Mouse (Mus musculus): ENCODE measurements around the gene C3ar1. TPM values are rescaled to one million over a fixed set of nuclear protein-coding genes. Genes with fewer than 3 reads are reported as not detected.

The C3ar1 gene
- polyA plus RNA-seq, 1 experiment from 2014 or later: 2.9 TPM

DNA sequence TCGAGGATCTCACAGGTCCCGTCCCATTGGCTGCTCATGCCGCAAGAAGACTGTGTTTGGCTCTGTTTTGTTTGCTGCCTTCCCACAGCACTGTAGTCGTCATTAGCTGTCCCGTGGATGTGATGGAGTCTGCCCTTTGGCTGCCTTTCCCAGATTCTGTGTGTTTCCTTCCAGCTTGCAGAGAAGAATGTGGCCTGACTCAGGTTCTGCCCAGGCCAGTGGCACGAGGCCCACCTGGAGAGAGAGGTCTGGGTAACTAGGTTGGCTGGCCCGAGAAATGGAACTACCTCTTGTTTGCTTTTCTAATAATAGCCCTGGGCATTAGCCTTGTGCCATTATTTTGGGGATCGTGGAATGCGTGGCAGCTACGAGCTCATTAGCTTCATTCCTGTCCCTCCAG lies 31.9 kb downstream of the C3ar1 start:
- no peak for ATAC-seq (ENCODE audit: insufficient number of reproducible peaks, insufficient read depth, low FRiP score, low read depth)
- Histone ChIP-seq H3K27me3 (ENCODE audit: control insufficient read depth, insufficient read depth, low read length) (no peaks in the 10 kb centered on the region), H3K4me2 (replicated peaks; ENCODE audit: low read depth, low read length) (no peak overlapping the region), H3K4me3 (ENCODE audit: low read depth, low read length) (no peak overlapping the region), H3K9ac (replicated peaks; ENCODE audit: low read depth, low read length) (no peak overlapping the region), H3K9me3 (ENCODE audit: control insufficient read depth, low read depth, low read length) (no peaks in the 10 kb centered on the region), H3K36me3 (ENCODE audit: control insufficient read depth, insufficient read depth, low read length) (no peaks in the 10 kb centered on the region; the same call in 1 of the 2 replicates), H3K27ac (ENCODE audit: low read length) (no peak overlapping the region), H3K4me1 (ENCODE audit: control insufficient read depth, insufficient read depth, low read length) (peaks cover 23% of the 10 kb centered on the region)
- WGBS: 67% methylated on average over 10 of the region's 10 CpGs

DNA sequence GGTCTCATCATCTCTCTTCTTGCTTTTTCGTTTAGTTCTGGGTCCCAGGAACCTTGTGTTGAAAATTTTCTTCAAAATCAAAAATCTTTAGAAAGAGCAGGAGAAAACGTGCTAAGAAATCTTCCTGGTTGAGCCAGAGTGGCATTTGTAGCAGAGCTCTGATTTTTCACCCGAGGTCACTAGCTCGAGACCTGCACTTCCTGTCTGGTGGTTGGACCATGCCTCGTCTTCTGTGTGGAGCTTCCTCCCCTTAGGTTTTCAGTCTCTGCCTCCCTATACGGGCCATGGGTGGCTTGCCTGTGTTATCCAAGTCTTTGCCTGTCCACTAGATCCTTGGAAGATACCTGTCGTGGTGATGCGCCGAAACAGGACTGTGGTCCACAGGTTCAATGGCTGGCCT lies 34.1 kb downstream of the C3ar1 start:
- 65% methylated on average over 9 of the region's 9 CpGs for WGBS
- H3K4me3 ChIP-seq (ENCODE audit: low read depth, low read length): no peak overlapping the region
- no peak overlapping the region for H3K27ac ChIP-seq (ENCODE audit: low read length)
- ATAC-seq (ENCODE audit: insufficient number of reproducible peaks, insufficient read depth, low FRiP score, low read depth): no peak
- no peaks in the 10 kb centered on the region for H3K9me3 ChIP-seq (ENCODE audit: control insufficient read depth, low read depth, low read length)
- no peaks in the 10 kb centered on the region for H3K27me3 ChIP-seq (ENCODE audit: control insufficient read depth, insufficient read depth, low read length)
- H3K4me2 ChIP-seq (replicated peaks; ENCODE audit: low read depth, low read length): 0 out of 2 replicates have a peak overlapping the region, but pooled peaks have one; percentile 71
- H3K36me3 ChIP-seq (ENCODE audit: control insufficient read depth, insufficient read depth, low read length): no peaks in the 10 kb centered on the region
- H3K4me1 ChIP-seq (ENCODE audit: control insufficient read depth, insufficient read depth, low read length): peaks cover 19% of the 10 kb centered on the region
- no peak overlapping the region for H3K9ac ChIP-seq (replicated peaks; ENCODE audit: low read depth, low read length)

DNA sequence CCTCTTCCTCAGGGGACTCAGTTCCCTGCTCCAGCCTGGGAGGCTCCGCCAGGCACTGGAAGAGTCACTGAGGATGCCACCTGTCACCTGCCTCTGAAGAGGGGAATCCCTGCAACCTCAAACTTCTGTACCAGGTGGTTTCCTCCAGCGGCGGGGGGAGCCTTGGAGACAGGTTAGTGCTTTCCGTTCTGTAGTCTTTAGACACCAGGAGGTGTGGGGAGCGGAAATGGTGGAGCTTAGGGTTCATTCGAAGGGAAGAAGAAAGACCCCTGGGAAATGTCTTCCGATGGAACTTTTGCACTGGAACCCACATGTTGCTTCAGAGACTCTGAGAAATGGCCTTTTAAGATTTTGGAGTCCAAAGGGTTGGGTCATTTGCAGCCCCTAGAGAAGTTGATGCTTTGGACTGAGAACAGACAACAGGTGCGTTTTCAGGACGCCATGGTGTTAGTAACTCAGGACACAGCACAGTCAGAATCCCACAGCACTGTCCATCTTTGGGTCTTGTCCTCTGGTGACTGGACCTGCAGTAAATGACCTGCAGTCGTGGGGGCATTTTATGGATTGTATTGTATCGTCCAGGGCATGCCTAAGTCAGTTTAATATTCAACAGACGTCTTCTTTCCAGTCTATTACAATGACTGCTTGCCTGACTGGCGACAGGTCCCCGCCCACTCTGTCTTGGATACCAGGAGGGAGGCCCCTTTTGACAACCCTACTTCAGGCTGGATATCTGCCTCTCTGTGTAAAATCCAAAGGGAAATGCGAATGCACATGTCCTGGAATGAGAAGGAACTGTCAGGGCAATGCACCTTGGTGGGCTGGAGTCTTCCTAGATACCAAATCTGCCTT lies 34.9 kb downstream of the C3ar1 start:
- no peak for ATAC-seq (ENCODE audit: insufficient number of reproducible peaks, insufficient read depth, low FRiP score, low read depth)
- 33% methylated on average over 15 of the region's 15 CpGs for WGBS
- H3K36me3 ChIP-seq (ENCODE audit: control insufficient read depth, insufficient read depth, low read length): no peaks in the 10 kb centered on the region
- no peaks in the 10 kb centered on the region for H3K27me3 ChIP-seq (ENCODE audit: control insufficient read depth, insufficient read depth, low read length)
- H3K9me3 ChIP-seq (ENCODE audit: control insufficient read depth, low read depth, low read length): no peaks in the 10 kb centered on the region
- H3K27ac ChIP-seq (ENCODE audit: low read length): no peak overlapping the region
- H3K4me3 ChIP-seq (ENCODE audit: low read depth, low read length): peak overlapping the region; percentile 73
- H3K4me2 ChIP-seq (replicated peaks; ENCODE audit: low read depth, low read length): peak overlapping the region; percentile 71
- H3K9ac ChIP-seq (replicated peaks; ENCODE audit: low read depth, low read length): no peak overlapping the region; the same call in 1 of the 2 replicates
- H3K4me1 ChIP-seq (ENCODE audit: control insufficient read depth, insufficient read depth, low read length): peaks cover 15% of the 10 kb centered on the region

DNA sequence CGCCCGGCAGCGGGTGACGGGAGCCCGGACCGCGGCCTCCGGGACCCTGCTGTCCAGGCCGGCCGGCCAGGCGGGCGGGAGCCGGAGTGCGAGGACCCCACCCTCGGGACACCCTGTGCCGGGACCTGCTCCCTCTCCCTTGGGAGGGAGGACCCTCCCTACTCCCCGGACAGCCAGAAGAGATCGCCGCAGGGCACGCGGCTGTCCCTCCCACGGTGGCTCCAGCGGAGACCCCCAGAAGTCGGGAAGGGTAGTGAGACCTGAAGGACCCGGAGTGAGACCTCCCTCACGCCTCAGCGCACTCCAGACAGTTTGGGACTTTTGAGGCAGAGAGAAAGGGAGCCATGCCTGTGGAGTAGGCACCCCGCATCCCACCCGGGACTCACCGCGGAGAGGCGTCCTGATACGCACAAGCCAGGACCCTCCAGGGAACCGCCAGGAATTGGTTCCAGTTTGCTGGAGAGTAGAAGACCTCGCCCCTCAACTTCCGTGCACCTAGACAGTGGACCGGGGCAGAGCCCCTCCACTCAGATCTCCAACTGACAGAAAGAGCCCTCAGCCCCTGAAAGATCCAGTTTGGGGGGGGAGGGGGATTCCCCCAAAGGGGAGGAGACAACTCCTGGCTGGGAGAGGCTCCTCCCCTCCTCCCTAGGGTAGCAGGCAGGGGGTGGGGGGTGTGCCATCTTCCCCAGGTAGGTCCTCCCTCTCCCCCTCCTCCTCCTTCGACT lies 35.7 kb downstream of the C3ar1 start:
- peak overlapping the region; percentile 92 for H3K9ac ChIP-seq (replicated peaks; ENCODE audit: low read depth, low read length)
- ATAC-seq (ENCODE audit: insufficient number of reproducible peaks, insufficient read depth, low FRiP score, low read depth): peak; percentile 46
- peaks cover 15% of the 10 kb centered on the region for H3K4me1 ChIP-seq (ENCODE audit: control insufficient read depth, insufficient read depth, low read length)
- 0% methylated on average over 35 of the region's 38 CpGs for WGBS
- peak overlapping the region; percentile 73 for H3K4me3 ChIP-seq (ENCODE audit: low read depth, low read length)
- H3K27ac ChIP-seq (ENCODE audit: low read length): peak overlapping the region; percentile 84
- H3K27me3 ChIP-seq (ENCODE audit: control insufficient read depth, insufficient read depth, low read length): no peaks in the 10 kb centered on the region
- H3K4me2 ChIP-seq (replicated peaks; ENCODE audit: low read depth, low read length): peak overlapping the region; percentile 71
- H3K9me3 ChIP-seq (ENCODE audit: control insufficient read depth, low read depth, low read length): no peaks in the 10 kb centered on the region
- no peaks in the 10 kb centered on the region for H3K36me3 ChIP-seq (ENCODE audit: control insufficient read depth, insufficient read depth, low read length)

DNA sequence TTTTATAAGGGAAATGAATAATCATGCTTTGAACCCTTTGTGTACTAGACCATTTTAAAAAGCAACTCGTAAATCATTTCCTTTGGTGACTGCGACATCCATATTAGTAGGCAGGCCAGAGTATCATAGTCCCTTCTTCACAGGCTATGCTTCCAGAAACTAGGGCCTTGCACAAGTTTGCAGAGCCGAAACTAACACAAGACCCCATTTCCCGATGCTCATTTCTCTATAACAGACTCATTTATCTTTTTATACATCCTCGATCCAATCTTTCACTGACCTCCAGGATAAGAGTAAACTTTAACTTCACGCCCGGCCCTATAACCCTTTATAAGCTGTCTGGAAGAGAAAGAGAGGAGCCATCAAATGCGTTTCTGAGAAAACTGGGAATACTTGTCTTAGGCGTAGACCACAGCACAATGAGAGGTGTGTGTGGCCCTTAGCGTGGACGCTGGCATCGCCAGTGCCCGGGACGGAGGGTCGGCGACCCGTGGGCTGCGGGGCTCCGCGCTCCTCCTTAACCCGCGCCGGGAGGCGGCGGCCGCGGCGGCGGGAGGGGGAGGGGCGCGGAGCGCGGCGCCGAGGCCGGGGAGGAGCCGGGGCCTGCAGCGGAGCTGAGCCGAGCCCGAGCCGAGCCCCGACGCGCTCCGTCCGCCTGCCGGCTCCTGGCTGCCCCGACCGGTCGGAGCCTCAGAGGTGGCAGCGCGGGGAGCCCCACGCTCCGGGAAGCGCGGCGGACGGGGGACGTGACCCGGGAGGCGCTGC lies 36.5 kb downstream of the C3ar1 start, which contains the start of gene Foxj2:
Gene Foxj2 (plus strand): TSS at position 609 of the 765 bp plus-strand sequence.
- Histone ChIP-seq H3K4me1 (ENCODE audit: control insufficient read depth, insufficient read depth, low read length) (peaks cover 11% of the 10 kb centered on the region), H3K9ac (replicated peaks; ENCODE audit: low read depth, low read length) (peak within 1 kb of the TSS; percentile 92), H3K4me3 (ENCODE audit: low read depth, low read length) (peak within 1 kb of the TSS; percentile 73), H3K36me3 (ENCODE audit: control insufficient read depth, insufficient read depth, low read length) (no peaks in the 10 kb centered on the region), H3K27me3 (ENCODE audit: control insufficient read depth, insufficient read depth, low read length) (no peaks in the 10 kb centered on the region), H3K4me2 (replicated peaks; ENCODE audit: low read depth, low read length) (peak within 1 kb of the TSS; percentile 71), H3K9me3 (ENCODE audit: control insufficient read depth, low read depth, low read length) (no peaks in the 10 kb centered on the region), H3K27ac (ENCODE audit: low read length) (peak within 1 kb of the TSS; percentile 84)
- ATAC-seq (ENCODE audit: insufficient number of reproducible peaks, insufficient read depth, low FRiP score, low read depth): peak; percentile 78
- 1% methylated on average over 61 of the region's 61 CpGs for WGBS

GRCm38 (mm10) chr6:122813640-122814039 lies 42.3 kb downstream of the C3ar1 start:
- Histone ChIP-seq H3K4me1 (ENCODE audit: control insufficient read depth, insufficient read depth, low read length) (0 out of 2 replicates have a peak, but pooled peaks cover 2% of the 10 kb centered on the region), H3K4me2 (replicated peaks; ENCODE audit: low read depth, low read length) (no peak overlapping the region), H3K27me3 (ENCODE audit: control insufficient read depth, insufficient read depth, low read length) (no peaks in the 10 kb centered on the region), H3K9ac (replicated peaks; ENCODE audit: low read depth, low read length) (no peak overlapping the region), H3K9me3 (ENCODE audit: control insufficient read depth, low read depth, low read length) (no peaks in the 10 kb centered on the region), H3K4me3 (ENCODE audit: low read depth, low read length) (no peak overlapping the region), H3K36me3 (ENCODE audit: control insufficient read depth, insufficient read depth, low read length) (no peaks in the 10 kb centered on the region), H3K27ac (ENCODE audit: low read length) (no peak overlapping the region)
- no peak for ATAC-seq (ENCODE audit: insufficient number of reproducible peaks, insufficient read depth, low FRiP score, low read depth)
- 85% methylated on average over 4 of the region's 4 CpGs for WGBS

DNA sequence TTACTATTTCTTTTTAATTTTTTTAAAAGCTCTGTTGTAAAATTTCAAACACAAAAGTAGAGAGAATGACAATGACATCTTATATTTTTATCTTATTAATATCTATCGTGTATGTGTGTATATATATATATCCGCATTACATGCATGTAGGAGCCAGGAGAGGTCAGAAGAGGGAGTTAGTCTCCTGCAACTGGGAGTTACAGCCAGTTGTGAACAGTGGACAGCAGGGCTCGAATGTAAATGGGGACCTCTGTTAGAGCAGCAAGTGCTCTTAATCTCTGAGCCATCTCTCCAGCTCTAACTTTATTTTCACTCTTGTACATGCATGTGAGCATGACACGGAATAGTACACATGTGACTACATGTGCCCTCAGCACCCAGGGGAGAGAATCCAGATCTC lies 43.2 kb downstream of the C3ar1 start:
- no peaks in the 10 kb centered on the region for H3K9me3 ChIP-seq (ENCODE audit: control insufficient read depth, low read depth, low read length)
- 90% methylated on average over 4 of the region's 4 CpGs for WGBS

More for the DNA sequence above, 43.2 kb downstream of the C3ar1 start:
- ATAC-seq (ENCODE audit: insufficient number of reproducible peaks, insufficient read depth, low FRiP score, low read depth): no peak
- H3K4me1 ChIP-seq (ENCODE audit: control insufficient read depth, insufficient read depth, low read length): 0 out of 2 replicates have a peak, but pooled peaks cover 2% of the 10 kb centered on the region
- no peak overlapping the region for H3K9ac ChIP-seq (replicated peaks; ENCODE audit: low read depth, low read length)
- H3K27me3 ChIP-seq (ENCODE audit: control insufficient read depth, insufficient read depth, low read length): no peaks in the 10 kb centered on the region
- no peak overlapping the region for H3K4me2 ChIP-seq (replicated peaks; ENCODE audit: low read depth, low read length)
- no peaks in the 10 kb centered on the region for H3K36me3 ChIP-seq (ENCODE audit: control insufficient read depth, insufficient read depth, low read length)
- H3K4me3 ChIP-seq (ENCODE audit: low read depth, low read length): no peak overlapping the region
- H3K27ac ChIP-seq (ENCODE audit: low read length): no peak overlapping the region

Measured in stomach, embryonic 14.5 days (tissue).